Mouse (Mus musculus): ENCODE measurements around the gene Snrpc. TPM values are rescaled to one million over a fixed set of nuclear protein-coding genes. Genes with fewer than 3 reads are reported as not detected.

The Snrpc gene
- polyA plus RNA-seq, 1 experiment = 51.9 TPM

- no peak for DNase-seq (ENCODE audit: low read depth)
These were observed 21.2 kb downstream of the Snrpc start for GRCm38 (mm10) chr17:27859131-27859530.

- no peak for DNase-seq (ENCODE audit: low read depth)
These were observed 27.5 kb downstream of the Snrpc start for GRCm38 (mm10) chr17:27865461-27865860.

GRCm38 (mm10) chr17:27866737-27867136 lies 28.8 kb downstream of the Snrpc start:
- no peak for DNase-seq (ENCODE audit: low read depth)

GRCm38 (mm10) chr17:27871851-27872250 lies 33.9 kb downstream of the Snrpc start:
- DNase-seq (ENCODE audit: low read depth) = no peak

GRCm38 (mm10) chr17:27873583-27873982 lies 35.6 kb downstream of the Snrpc start:
- DNase-seq (ENCODE audit: low read depth) = no peak

- DNase-seq (ENCODE audit: low read depth) = no peak
These were observed 36.6 kb downstream of the Snrpc start for GRCm38 (mm10) chr17:27874510-27874909.

- no peak for DNase-seq (ENCODE audit: low read depth)
These were observed 43.6 kb downstream of the Snrpc start for GRCm38 (mm10) chr17:27881518-27881917.

- DNase-seq (ENCODE audit: low read depth) = peak; percentile 94
These were observed 45.2 kb downstream of the Snrpc start for GRCm38 (mm10) chr17:27883129-27883528.

- DNase-seq (ENCODE audit: low read depth) = no peak
These were observed 46.0 kb downstream of the Snrpc start for GRCm38 (mm10) chr17:27883994-27884393.

- no peak for DNase-seq (ENCODE audit: low read depth)
These were observed 48.7 kb downstream of the Snrpc start for GRCm38 (mm10) chr17:27886499-27887210.

Other genes with a start within 250 kb of the Snrpc start
- gene Nudt3, start 214.7 kb upstream of the Snrpc start, polyA plus RNA-seq (2012; rRNA removed) = 51.3 and 66.3 TPM in 2 replicates
- gene RPS10-NUDT3, start 202.9 kb upstream of the Snrpc start, polyA plus RNA-seq (2012; rRNA removed) = not detected in 2 replicates
- gene Rps10, start 201.5 kb upstream of the Snrpc start, polyA plus RNA-seq (2012; rRNA removed) = 1,086 and 1,236 TPM in 2 replicates
- 5.4 and 10.1 TPM in 2 replicates for gene Pacsin1, start 182.6 kb upstream of the Snrpc start, polyA plus RNA-seq (2012; rRNA removed)
- gene Spdef, start 109.2 kb upstream of the Snrpc start, polyA plus RNA-seq (2012; rRNA removed) = 1.6 and 1.7 TPM in 2 replicates
- 83.0 and 98.2 TPM in 2 replicates for gene D17Wsu92e, start 17.5 kb upstream of the Snrpc start, polyA plus RNA-seq (2012; rRNA removed)
- gene Uhrf1bp1, start 18.3 kb downstream of the Snrpc start, polyA plus RNA-seq (2012; rRNA removed) = 12.4 and 14.8 TPM in 2 replicates
- gene Anks1, start 71.2 kb downstream of the Snrpc start, polyA plus RNA-seq (2012; rRNA removed) = 33.1 and 42.5 TPM in 2 replicates
- gene Taf11, start 71.7 kb downstream of the Snrpc start, polyA plus RNA-seq (2012; rRNA removed) = 12.5 and 14.0 TPM in 2 replicates
- gene Tcp11, start 242.5 kb downstream of the Snrpc start, polyA plus RNA-seq (2012; rRNA removed) = 26.7 and 38.1 TPM in 2 replicates